20 mouse cellular contexts compared by ENCODE assay signal in the genomic region with DNA sequence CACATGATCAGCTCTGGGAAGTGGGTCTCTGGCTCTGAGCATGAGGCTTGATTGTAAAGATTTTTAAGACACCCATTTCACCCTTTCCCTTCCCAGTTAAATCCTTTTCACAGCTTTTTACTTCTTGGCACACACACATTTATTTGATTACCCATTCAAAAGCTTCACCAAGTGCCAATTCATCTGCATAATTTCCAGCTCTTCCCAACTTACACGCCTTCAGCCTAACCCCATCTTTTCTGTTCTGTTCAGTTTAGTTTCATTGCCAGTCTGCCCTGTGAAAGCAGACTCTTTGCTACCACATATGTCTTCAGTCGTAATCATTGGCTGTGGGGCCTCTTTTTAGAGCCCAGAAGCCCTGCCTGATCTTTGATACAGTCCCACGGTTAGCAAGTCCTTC.
DNase-seq lines count a peak whose midpoint lies in the region; ATAC-seq lines count a peak whose summit lies in the region.
"Had no signal": no experiment of that assay in that cellular context is flagged by ENCODE, and none has a peak within 500 bp of the region (broad histone marks: within the 10 kb centered on the region; RNA-seq: fewer than 3 reads in every experiment).

No protein-coding gene starts in this region.

- H3K36me3 ChIP-seq in forebrain, embryonic 14.5 days (ENCODE audit: control insufficient read depth, insufficient read depth, low read length), result no peaks in the 10 kb centered on the region
- no peaks in the 10 kb centered on the region for H3K36me3 ChIP-seq in forebrain, embryonic 11.5 days (ENCODE audit: control insufficient read depth, insufficient read depth, low read length)
- H3K36me3 ChIP-seq in neural tube, embryonic 13.5 days, result no peaks in the 10 kb centered on the region
- H3K36me3 ChIP-seq: embryonic facial prominence, embryonic 12.5 days; heart, embryonic 15.5 days had no signal

- no peak overlapping the region for H3K9ac ChIP-seq in forebrain, embryonic 14.5 days (ENCODE audit: low read length)
- no peak overlapping the region for H3K9ac ChIP-seq in forebrain, embryonic 11.5 days (ENCODE audit: low read length)
- H3K9ac ChIP-seq in neural tube, embryonic 13.5 days, result no peak overlapping the region
- H3K9ac ChIP-seq: embryonic facial prominence, embryonic 12.5 days; heart, embryonic 15.5 days had no signal

- H3K4me3 ChIP-seq in forebrain, embryonic 14.5 days (ENCODE audit: low read depth, low read length), result no peak overlapping the region
- H3K4me3 ChIP-seq in forebrain, embryonic 11.5 days (ENCODE audit: low read depth, low read length), result no peak overlapping the region
- H3K4me3 ChIP-seq in neural tube, embryonic 13.5 days, result no peak overlapping the region
- H3K4me3 ChIP-seq: embryonic facial prominence, embryonic 12.5 days; heart, adult 2 months; heart, embryonic 15.5 days; left cerebral cortex, adult 2 months had no signal

- H3K27me3 ChIP-seq in forebrain, embryonic 14.5 days (replicated peaks; ENCODE audit: control insufficient read depth, insufficient read depth, low read length), result no peaks in the 10 kb centered on the region
- H3K27me3 ChIP-seq in forebrain, embryonic 11.5 days (ENCODE audit: control insufficient read depth, insufficient read depth, low read length), result no peaks in the 10 kb centered on the region
- H3K27me3 ChIP-seq in neural tube, embryonic 13.5 days, result no peaks in the 10 kb centered on the region
- H3K27me3 ChIP-seq: CH12.LX; embryonic facial prominence, embryonic 12.5 days; heart, embryonic 15.5 days had no signal

- H3K4me1 ChIP-seq in forebrain, embryonic 14.5 days (ENCODE audit: control insufficient read depth, insufficient read depth, low read length), result peaks cover 49% of the 10 kb centered on the region
- peaks cover 13% of the 10 kb centered on the region for H3K4me1 ChIP-seq in forebrain, embryonic 11.5 days (replicated peaks; ENCODE audit: control insufficient read depth, insufficient read depth, low read length)
- peaks cover 40% of the 10 kb centered on the region for H3K4me1 ChIP-seq in neural tube, embryonic 13.5 days (replicated peaks)

- no peaks in the 10 kb centered on the region for H3K9me3 ChIP-seq in forebrain, embryonic 14.5 days (replicated peaks; ENCODE audit: control insufficient read depth, low read length)
- no peaks in the 10 kb centered on the region for H3K9me3 ChIP-seq in forebrain, embryonic 11.5 days (ENCODE audit: control insufficient read depth, low read length)
- H3K9me3 ChIP-seq in neural tube, embryonic 13.5 days, result no peaks in the 10 kb centered on the region
- H3K9me3 ChIP-seq: embryonic facial prominence, embryonic 12.5 days; heart, embryonic 15.5 days had no signal

- peak; percentile 75 for DNase-seq in forebrain, embryonic 14.5 days (ENCODE audit: low spot score)
- DNase-seq in forebrain, embryonic 11.5 days (ENCODE audit: low spot score), result no peak
- peak; percentile 52 for DNase-seq in kidney, adult 9 months
- DNase-seq in kidney, postnatal 4 days, result no peak
- DNase-seq in neural tube, embryonic 10.5 days (ENCODE audit: extremely low spot score, low spot score), result no peak
- DNase-seq in adipocyte (ENCODE audit: low spot score), result no peak
- no peak for DNase-seq in cerebellum, adult 9-10 months
- DNase-seq: adrenal gland, adult 2 months; cerebellum, adult 11 months; cerebellum, postnatal 36 days; gastrocnemius, postnatal 10 days; heart, adult 2 months; kidney, adult 11 months; lung, adult 2 months; lung, postnatal 36 days had no signal

- H3K4me2 ChIP-seq in forebrain, embryonic 14.5 days (ENCODE audit: low read length), result no peak overlapping the region
- no peak overlapping the region for H3K4me2 ChIP-seq in forebrain, embryonic 11.5 days (ENCODE audit: low read depth, low read length, severe bottlenecking)
- H3K4me2 ChIP-seq in neural tube, embryonic 13.5 days, result no peak overlapping the region
- H3K4me2 ChIP-seq: embryonic facial prominence, embryonic 12.5 days; heart, embryonic 15.5 days had no signal

- peak; percentile 26; the same call in 1 of the 2 replicates for ATAC-seq in forebrain, embryonic 14.5 days
- ATAC-seq in forebrain, embryonic 11.5 days (replicated peaks; ENCODE audit: low FRiP score), result no peak
- ATAC-seq in neural tube, embryonic 13.5 days (ENCODE audit: low read depth), result no peak

- 19% methylated on average over 3 of the region's 3 CpGs for WGBS in forebrain, embryonic 14.5 days
- WGBS in forebrain, embryonic 11.5 days, result 70% methylated on average over 3 of the region's 3 CpGs
- 34% methylated on average over 3 of the region's 3 CpGs for WGBS in neural tube, embryonic 13.5 days

- peak overlapping the region; percentile 64; the same call in 1 of the 2 replicates for H3K27ac ChIP-seq in forebrain, embryonic 14.5 days (ENCODE audit: low read depth, low read length)
- H3K27ac ChIP-seq in forebrain, embryonic 11.5 days (ENCODE audit: low read depth, low read length), result no peak overlapping the region
- H3K27ac ChIP-seq in neural tube, embryonic 13.5 days (replicated peaks), result peak overlapping the region; percentile 24; the same call in 1 of the 2 replicates
- H3K27ac ChIP-seq: embryonic facial prominence, embryonic 12.5 days; heart, adult 2 months; heart, embryonic 15.5 days; left cerebral cortex, adult 2 months had no signal

Comparison
In these comparisons a context has a peak if more than half of its experiments do, and no peak if none do; other contexts are left out.
1. DNase-seq: peak in forebrain, embryonic 14.5 days (single experiment) and kidney, adult 9 months (single experiment); none in forebrain, embryonic 11.5 days (single experiment), kidney, postnatal 4 days (0 of 2), neural tube, embryonic 10.5 days (single experiment), adipocyte (single experiment) and cerebellum, adult 9-10 months (single experiment).